In genomic region chr10:121509751-121510643, GRCm38 (mm10) we compare ENCODE assay signal across 8 mouse cellular contexts. TPM values are rescaled to one million over a fixed set of nuclear protein-coding genes. Genes with fewer than 3 reads are reported as not detected.
DNase-seq lines count a peak whose midpoint lies in the region; ATAC-seq and TF ChIP-seq lines count a peak whose summit lies in the region.

No protein-coding gene starts in this region.

- peak overlapping the region; percentile 50 for H3K9ac ChIP-seq in intestine, embryonic 16.5 days (ENCODE audit: low read depth, low read length)
- H3K9ac ChIP-seq in liver, postnatal 0 days (replicated peaks) = 0 out of 2 replicates have a peak overlapping the region, but pooled peaks have one; percentile 26
- no peak overlapping the region for H3K9ac ChIP-seq in stomach, postnatal 0 days (ENCODE audit: low read length)

- no peak for TF ChIP-seq EP300 in liver, postnatal 0 days (IDR thresholded peaks at IDR 0.05; ENCODE audit: low read depth)
- no peak for TF ChIP-seq EP300 in stomach, postnatal 0 days (optimal IDR thresholded peaks at IDR 0.05)

- WGBS in intestine, embryonic 16.5 days = 20% methylated on average over 24 of the region's 24 CpGs
- 40% methylated on average over 24 of the region's 24 CpGs for WGBS in liver, postnatal 0 days (ENCODE audit: insufficient replicate concordance)
- 21% methylated on average over 24 of the region's 24 CpGs for WGBS in stomach, postnatal 0 days

- no peak for TF ChIP-seq CTCF in liver, postnatal 0 days (IDR thresholded peaks at IDR 0.05; ENCODE audit: low read depth)
- TF ChIP-seq CTCF in stomach, postnatal 0 days (IDR thresholded peaks at IDR 0.05; ENCODE audit: low read depth) = no peak

- H3K4me2 ChIP-seq in intestine, embryonic 16.5 days (ENCODE audit: low read depth, low read length) = peak overlapping the region; percentile 43
- H3K4me2 ChIP-seq in liver, postnatal 0 days (ENCODE audit: low read depth, low read length) = peak overlapping the region; percentile 59
- H3K4me2 ChIP-seq in stomach, postnatal 0 days (replicated peaks; ENCODE audit: low read depth) = 0 out of 2 replicates have a peak overlapping the region, but pooled peaks have one; percentile 2

- DNase-seq in adrenal gland, adult 2 months = peak; percentile 45
- DNase-seq in adrenal gland, adult 18-20 months (ENCODE audit: low spot score in 2 of 2) = no peak
- peak; percentile 82 for DNase-seq in embryo, embryonic 11 days
- peak; percentile 44 for DNase-seq in liver, postnatal 0 days
- DNase-seq in stomach, postnatal 0 days (ENCODE audit: low spot score) = peak; percentile 88
- DNase-seq in cerebellum, adult 8-10 months = no peak
- no peak for DNase-seq in spleen, postnatal 14 days (ENCODE audit: low spot score in 2 of 2)

- H3K27ac ChIP-seq in intestine, embryonic 16.5 days (ENCODE audit: low read length) = peak overlapping the region; percentile 72
- peak overlapping the region; percentile 66 for H3K27ac ChIP-seq in liver, postnatal 0 days (ENCODE audit: low read depth)
- H3K27ac ChIP-seq in stomach, postnatal 0 days (replicated peaks) = peak overlapping the region; percentile 56

- H3K27me3 ChIP-seq in intestine, embryonic 16.5 days (replicated peaks; ENCODE audit: control insufficient read depth, insufficient read depth, low read length) = no peaks in the 10 kb centered on the region
- no peaks in the 10 kb centered on the region for H3K27me3 ChIP-seq in liver, postnatal 0 days (ENCODE audit: insufficient read depth, low read length)
- H3K27me3 ChIP-seq in stomach, postnatal 0 days (ENCODE audit: control insufficient read depth, insufficient read depth, low read length) = no peaks in the 10 kb centered on the region

- no peaks in the 10 kb centered on the region for H3K9me3 ChIP-seq in intestine, embryonic 16.5 days (ENCODE audit: control insufficient read depth, low read length)
- no peaks in the 10 kb centered on the region for H3K9me3 ChIP-seq in liver, postnatal 0 days (ENCODE audit: low read length)
- no peaks in the 10 kb centered on the region for H3K9me3 ChIP-seq in stomach, postnatal 0 days (ENCODE audit: control insufficient read depth, low read length)

- peaks cover 28% of the 10 kb centered on the region for H3K4me1 ChIP-seq in intestine, embryonic 16.5 days (ENCODE audit: control insufficient read depth, insufficient read depth, low read length)
- H3K4me1 ChIP-seq in liver, postnatal 0 days (ENCODE audit: insufficient read depth) = peaks cover 32% of the 10 kb centered on the region
- H3K4me1 ChIP-seq in stomach, postnatal 0 days (replicated peaks; ENCODE audit: control insufficient read depth, insufficient read depth) = peaks cover 3% of the 10 kb centered on the region; the same call in 1 of the 2 replicates

- H3K4me3 ChIP-seq in intestine, embryonic 16.5 days (ENCODE audit: low read length) = peak overlapping the region; percentile 28
- H3K4me3 ChIP-seq in liver, postnatal 0 days (ENCODE audit: low read depth, low read length) = peak overlapping the region; percentile 13
- no peak overlapping the region for H3K4me3 ChIP-seq in stomach, postnatal 0 days (ENCODE audit: low read depth, low read length)

- ATAC-seq in intestine, embryonic 16.5 days = peak; percentile 86
- peak; percentile 60 for ATAC-seq in liver, postnatal 0 days
- peak; percentile 88 for ATAC-seq in stomach, postnatal 0 days (ENCODE audit: low FRiP score, low TSS enrichment)

- H3K36me3 ChIP-seq in intestine, embryonic 16.5 days (ENCODE audit: control insufficient read depth, insufficient read depth, low read length) = no peaks in the 10 kb centered on the region
- H3K36me3 ChIP-seq in liver, postnatal 0 days (replicated peaks; ENCODE audit: insufficient read depth, low read length) = no peaks in the 10 kb centered on the region
- no peaks in the 10 kb centered on the region for H3K36me3 ChIP-seq in stomach, postnatal 0 days (ENCODE audit: control insufficient read depth, insufficient read depth, low read length)

RNA-seq across cellular contexts. Expression of gene Rassf3, which starts 33.9 kb away (rescaled TPM):
- 10 to 100 TPM; 32.2 to 50.9 TPM for total RNA-seq in adrenal gland, adult 2 months (2021)
- polyA plus RNA-seq in adrenal gland, adult 2 months (2012; rRNA removed) = 9.2 and 9.3 TPM in 2 replicates
- total RNA-seq in adrenal gland, adult 18-20 months (2021) = 10 to 100 TPM; 39.2 to 44.8 TPM
- polyA plus RNA-seq in intestine, embryonic 16.5 days (2015; fragmentation: Nextera tagmentation; extraction: Ambion mirVana) = 15.7 and 22.2 TPM in 2 replicates
- 16.4 and 16.6 TPM in 2 replicates for polyA plus RNA-seq in liver, postnatal 0 days (2015; fragmentation: Nextera tagmentation; extraction: Ambion mirVana)
- polyA plus RNA-seq in stomach, postnatal 0 days (2015; fragmentation: Nextera tagmentation; extraction: Ambion mirVana) = 19.2 and 20.0 TPM in 2 replicates

Comparison
In these comparisons a context has a peak if more than half of its experiments do, and no peak if none do; other contexts are left out.
1. DNase-seq: peak in adrenal gland, adult 2 months (single experiment), embryo, embryonic 11 days (single experiment), liver, postnatal 0 days (single experiment) and stomach, postnatal 0 days (single experiment); none in adrenal gland, adult 18-20 months (0 of 2), cerebellum, adult 8-10 months (single experiment) and spleen, postnatal 14 days (0 of 2).
2. H3K4me2 ChIP-seq: peak in every context shown above with its lines; median percentile 59 in liver, postnatal 0 days; 43 in intestine, embryonic 16.5 days; 2 in stomach, postnatal 0 days.
3. Peak in every context shown above with its lines, with median percentiles within 50 percentile points of each other: ATAC-seq and H3K27ac ChIP-seq.